Mouse (Mus musculus) heart, adult 2 months (tissue): ENCODE measurements at regions not wholly inside any gene's neighbourhood (a gene's known extent, or its start where the extent isn't known, plus 50 kb on each side); places are given as distances from the start of the nearest gene placed in this dataset.
A peak's percentile ranks its signal among the peaks of the same experiment; 100 is the strongest.

Source experiments
- DNase-seq, 2 experiments: peaks; one replicate each; pipeline ENCODE4 v3.0.0; 2021
- H3K27ac ChIP-seq: fragments of 200-600 bp; 2 replicates; pipeline ENCODE4 v1.8.1; 2022
- H3K27me3 ChIP-seq: fragments of 200-500 bp; 2 replicates; pipeline ENCODE4 v1.6.1; 2012; ENCODE audit warnings: mild to moderate bottlenecking, low read length, inconsistent platforms, mixed read lengths; ENCODE audit not compliant: control insufficient read depth, insufficient read depth
- H3K36me3 ChIP-seq: fragments of 200-500 bp; 2 replicates; pipeline ENCODE4 v1.6.1; 2012; ENCODE audit warnings: low read length, inconsistent platforms; ENCODE audit not compliant: control insufficient read depth, insufficient read depth
- H3K4me1 ChIP-seq: fragments of 200-500 bp; 2 replicates; pipeline ENCODE4 v1.6.1; 2011; ENCODE audit warnings: low read length; ENCODE audit not compliant: control insufficient read depth, insufficient read depth
- H3K4me3 ChIP-seq: fragments of 200-600 bp; 2 replicates; pipeline ENCODE4 v1.8.1; 2022
- H3K79me2 ChIP-seq: fragments of 200-500 bp; replicated peaks from 2 replicates; pipeline ENCODE4 v1.6.1; 2012; ENCODE audit warnings: mild to moderate bottlenecking, inconsistent platforms, low read length, moderate library complexity, mixed read lengths; ENCODE audit not compliant: control insufficient read depth, insufficient read depth
- H3K9ac ChIP-seq: fragments of 200-500 bp; 2 replicates; pipeline ENCODE4 v1.6.1; 2012; ENCODE audit warnings: low read depth, mild to moderate bottlenecking, control low read depth, inconsistent platforms, low read length, mixed read lengths
- CTCF ChIP-seq: fragments of 200-600 bp; IDR thresholded peaks from 2 replicates; pipeline ENCODE4 v1.8.1; 2022; ENCODE audit warnings: antibody characterized with exemption, mild to moderate bottlenecking, moderate library complexity
- EP300 ChIP-seq: fragments of 200-500 bp; IDR thresholded peaks from 2 replicates; pipeline ENCODE4 v1.6.1; 2011; ENCODE audit warnings: low read depth, low read length, control low read depth; ENCODE audit not compliant: insufficient read depth
- POLR2A ChIP-seq: fragments of 200-500 bp; IDR thresholded peaks from 2 replicates; pipeline ENCODE4 v1.6.1; 2011; ENCODE audit warnings: mild to moderate bottlenecking, low read depth, low read length, control low read depth; ENCODE audit not compliant: insufficient read depth
- WGBS: fragments of 180-500 bp; shearing (Covaris S2); methylation state at CpG from one replicate; pipeline ENCODE4 v1.1.7; 2018; 5-methylcytosine and 5-hydroxymethylcytosine counted together
- intact Hi-C: fragments of 180-260 bp; cut with DNase I; formaldehyde crosslinking; loops from one replicate; pipeline ENCODE4 v1.15.1; 2025

DNA sequence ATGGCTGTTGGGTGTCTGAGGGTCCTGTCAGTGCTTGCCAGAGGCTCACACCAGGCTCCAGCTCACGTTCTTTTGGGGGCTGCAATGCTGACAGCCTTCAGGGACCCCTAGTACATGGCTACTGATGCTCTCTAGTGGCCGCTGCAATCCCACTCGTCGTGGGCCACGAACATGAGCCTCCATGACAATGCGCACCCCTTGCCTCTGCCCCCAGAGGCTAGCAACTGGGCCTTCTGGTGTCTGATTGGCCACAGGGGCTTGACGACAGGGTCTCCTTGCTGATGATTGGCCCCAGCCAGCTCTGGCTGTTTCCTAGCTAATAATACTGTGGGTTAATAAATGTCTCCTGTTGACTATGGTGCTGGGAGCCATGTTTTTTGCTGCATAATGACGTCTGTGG is 61.1 kb downstream of the Rtl1 start:
- WGBS, result 85% methylated on average over 8 of the region's 8 CpGs
- H3K4me3 ChIP-seq, result no peak overlapping the region
- DNase-seq, result no peak
- H3K27me3 ChIP-seq, result no peaks in the 10 kb centered on the region
- no peak for TF ChIP-seq EP300
- no peak for TF ChIP-seq POLR2A
- TF ChIP-seq CTCF, result no peak
- no peak overlapping the region for H3K27ac ChIP-seq
- no peak overlapping the region for H3K9ac ChIP-seq
- H3K4me1 ChIP-seq, result no peaks in the 10 kb centered on the region
- intact Hi-C loops, result no loop called here
- H3K36me3 ChIP-seq, result no peaks in the 10 kb centered on the region
- no peaks in the 10 kb centered on the region for H3K79me2 ChIP-seq

GRCm38 (mm10) chr12:109538641-109539040 is 61.5 kb downstream of the Rtl1 start:
- WGBS, result 91% methylated on average over 3 of the region's 3 CpGs
- Histone ChIP-seq H3K27me3 (no peaks in the 10 kb centered on the region), H3K4me3 (no peak overlapping the region), H3K9ac (no peak overlapping the region), H3K79me2 (no peaks in the 10 kb centered on the region), H3K27ac (no peak overlapping the region), H3K36me3 (no peaks in the 10 kb centered on the region), H3K4me1 (no peaks in the 10 kb centered on the region)
- TF ChIP-seq CTCF (no peak), POLR2A (no peak), EP300 (no peak)
- intact Hi-C loops, result no loop called here
- DNase-seq, result no peak

GRCm38 (mm10) chr12:109536536-109536935 is 63.6 kb downstream of the Rtl1 start:
- Histone ChIP-seq H3K9ac (no peak overlapping the region), H3K27ac (no peak overlapping the region), H3K36me3 (no peaks in the 10 kb centered on the region), H3K79me2 (no peaks in the 10 kb centered on the region), H3K27me3 (no peaks in the 10 kb centered on the region), H3K4me3 (no peak overlapping the region), H3K4me1 (no peaks in the 10 kb centered on the region)
- 59% methylated on average over 3 of the region's 3 CpGs for WGBS
- intact Hi-C loops, result no loop called here
- no peak for TF ChIP-seq POLR2A
- TF ChIP-seq CTCF, result no peak
- TF ChIP-seq EP300, result no peak
- DNase-seq, result no peak

DNA sequence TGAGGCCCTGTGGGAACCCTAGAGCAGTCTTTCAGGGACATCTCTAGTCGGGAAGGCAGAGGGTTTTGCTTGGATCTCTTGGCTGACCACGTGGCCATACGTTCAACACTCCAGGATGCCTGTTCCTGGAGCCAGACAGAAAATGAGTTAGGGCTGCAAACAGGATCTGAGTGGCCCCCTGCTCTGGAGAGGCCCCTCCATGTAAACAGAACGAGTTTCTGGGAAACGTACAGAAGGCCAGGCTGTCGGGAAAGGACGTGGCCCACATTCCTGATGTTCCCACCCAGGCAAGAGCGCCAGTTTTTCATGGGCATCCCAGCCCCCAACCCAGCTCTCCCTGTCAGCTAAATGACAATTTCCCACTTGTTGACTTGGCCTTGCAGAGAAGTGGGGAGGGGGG is 67.7 kb downstream of the Rtl1 start:
- DNase-seq, result no peak
- Histone ChIP-seq H3K4me1 (no peaks in the 10 kb centered on the region), H3K79me2 (no peaks in the 10 kb centered on the region), H3K4me3 (no peak overlapping the region), H3K27me3 (no peaks in the 10 kb centered on the region), H3K27ac (no peak overlapping the region), H3K36me3 (no peaks in the 10 kb centered on the region), H3K9ac (no peak overlapping the region)
- TF ChIP-seq POLR2A (no peak), EP300 (no peak), CTCF (no peak)
- 60% methylated on average over 8 of the region's 8 CpGs for WGBS
- intact Hi-C loops, result no loop called here

DNA sequence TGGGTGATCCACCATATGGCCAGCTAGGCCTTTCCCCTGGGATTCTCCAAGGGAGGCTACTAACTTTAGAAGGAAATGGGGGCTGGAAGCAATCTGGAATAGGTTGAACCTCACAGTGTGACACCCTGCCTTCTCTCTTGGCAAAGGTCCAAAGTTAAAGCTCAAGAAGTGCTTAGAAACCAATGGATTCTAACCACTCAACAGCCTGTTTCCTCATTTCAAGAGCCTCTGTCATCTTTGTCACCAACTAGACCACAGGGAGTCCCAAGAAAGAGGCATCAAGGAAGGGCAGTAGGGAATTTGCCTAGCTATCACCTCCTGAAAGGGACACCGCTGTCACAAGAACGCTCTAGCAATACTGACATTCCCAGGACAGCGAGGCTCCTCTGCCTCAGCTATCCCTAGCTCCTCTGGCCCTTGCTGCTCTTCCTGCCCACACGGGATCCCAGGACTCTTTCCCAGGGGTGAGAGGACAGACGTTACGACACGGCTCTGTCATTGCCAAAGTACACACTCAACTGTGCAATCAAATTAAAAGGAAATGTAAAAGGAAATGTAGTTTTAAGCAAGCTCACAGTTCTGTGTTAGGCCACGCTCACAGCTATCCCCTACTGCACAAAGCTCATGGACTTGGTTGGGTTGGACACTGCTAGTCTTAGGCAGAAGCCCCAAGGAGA is 68.6 kb downstream of the Rtl1 start:
- no peak for TF ChIP-seq EP300
- TF ChIP-seq POLR2A, result no peak
- TF ChIP-seq CTCF, result no peak
- Histone ChIP-seq H3K9ac (no peak overlapping the region), H3K36me3 (no peaks in the 10 kb centered on the region), H3K79me2 (no peaks in the 10 kb centered on the region), H3K4me3 (no peak overlapping the region), H3K27me3 (no peaks in the 10 kb centered on the region), H3K27ac (no peak overlapping the region), H3K4me1 (no peaks in the 10 kb centered on the region)
- peak in 1 of 2 experiments; percentile 6 for DNase-seq
- intact Hi-C loops, result no loop called here
- WGBS, result 56% methylated on average over 8 of the region's 8 CpGs

- no peak for TF ChIP-seq EP300
- no peak for TF ChIP-seq CTCF
- no peak for TF ChIP-seq POLR2A
- intact Hi-C loops, result no loop called here
- Histone ChIP-seq H3K4me1 (no peaks in the 10 kb centered on the region), H3K4me3 (no peak overlapping the region), H3K36me3 (no peaks in the 10 kb centered on the region), H3K27ac (no peak overlapping the region), H3K27me3 (no peaks in the 10 kb centered on the region), H3K9ac (no peak overlapping the region), H3K79me2 (no peaks in the 10 kb centered on the region)
- DNase-seq, result no peak
- 72% methylated on average over 18 of the region's 19 CpGs for WGBS
These were observed 69.7 kb downstream of the Rtl1 start for GRCm38 (mm10) chr12:109530215-109531050.
